Mouse (Mus musculus) stomach, postnatal 0 days (tissue): ENCODE data around the gene Slc6a9.

Experiments
- CTCF ChIP-seq: IDR thresholded peaks from 2 replicates; pipeline ENCODE4 v1.5.1; 2016; ENCODE audit warnings: antibody characterized with exemption, low read depth, mild to moderate bottlenecking, moderate library complexity
- EP300 ChIP-seq: optimal IDR thresholded peaks from 2 replicates; pipeline ENCODE3; 2016; ENCODE audit warnings: antibody characterized with exemption

GRCm38 (mm10) chr4:117887920-117888319 lies 53.6 kb downstream of the Slc6a9 start:
- TF ChIP-seq CTCF (no peak), EP300 (no peak)
